Mouse (Mus musculus): ENCODE data around the gene Gm42674. TPM values are rescaled to one million over a fixed set of nuclear protein-coding genes. Genes with fewer than 3 reads are reported as not detected.

Gm42674 gene
- polyA plus RNA-seq, 1 experiment from 2014 or later: not detected

GRCm38 (mm10) chr3:90589390-90589789 is 12.3 kb upstream of the Gm42674 start:
- no peak for ATAC-seq (replicated peaks; ENCODE audit: insufficient number of reproducible peaks, low FRiP score, low TSS enrichment)
- no peak overlapping the region for H3K27ac ChIP-seq (ENCODE audit: low read depth, low read length)
- 72% methylated on average over 6 of the region's 6 CpGs for WGBS (ENCODE audit: insufficient replicate concordance)

DNA sequence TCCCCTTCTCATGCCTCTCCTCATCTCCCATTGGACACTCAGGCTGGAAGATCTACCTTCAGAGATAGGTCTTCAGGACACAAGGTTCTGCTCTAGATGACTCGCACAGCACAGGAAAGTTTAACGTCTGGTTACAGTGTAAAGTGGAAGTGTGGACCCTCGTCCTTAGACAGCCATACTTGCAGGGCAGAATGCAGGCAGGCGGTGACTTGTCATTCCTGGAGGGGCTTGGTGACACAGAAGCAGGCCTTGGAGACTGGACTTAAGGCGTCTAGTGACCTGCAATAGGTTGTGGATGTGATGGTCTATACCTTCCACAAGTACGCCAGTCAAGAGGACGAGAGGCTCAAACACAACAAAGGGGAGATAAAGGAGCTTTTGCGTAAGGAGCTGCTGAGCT is 11.8 kb upstream of the Gm42674 start, which contains the start of gene S100a2:
Gene S100a2, plus strand, starts transcription at position 301 of the 400 bp plus-strand sequence.
- no peaks in the 10 kb centered on the region for H3K36me3 ChIP-seq (ENCODE audit: control insufficient read depth, insufficient read depth, low read length)
- no peak for ATAC-seq (replicated peaks; ENCODE audit: insufficient number of reproducible peaks, low FRiP score, low TSS enrichment)
- H3K9ac ChIP-seq (ENCODE audit: low read depth, low read length): no peak within 1 kb of the TSS
- no peaks in the 10 kb centered on the region for H3K9me3 ChIP-seq (replicated peaks; ENCODE audit: control insufficient read depth, low read length)
- H3K4me1 ChIP-seq (ENCODE audit: control insufficient read depth, insufficient read depth, low read length): no peaks in the 10 kb centered on the region
- H3K4me3 ChIP-seq (ENCODE audit: low read depth, low read length): no peak within 1 kb of the TSS
- H3K27ac ChIP-seq (ENCODE audit: low read depth, low read length): no peak within 1 kb of the TSS
- 73% methylated on average over 8 of the region's 8 CpGs for WGBS (ENCODE audit: insufficient replicate concordance)
- H3K27me3 ChIP-seq (ENCODE audit: control insufficient read depth, insufficient read depth, low read length): no peaks in the 10 kb centered on the region
- H3K4me2 ChIP-seq: no peak within 1 kb of the TSS

More at GRCm38 (mm10) chr3:90589390-90589789, 12.3 kb upstream of the Gm42674 start:
- Histone ChIP-seq H3K4me2 (no peak overlapping the region), H3K4me1 (ENCODE audit: control insufficient read depth, insufficient read depth, low read length) (no peaks in the 10 kb centered on the region), H3K9ac (ENCODE audit: low read depth, low read length) (no peak overlapping the region), H3K27me3 (ENCODE audit: control insufficient read depth, insufficient read depth, low read length) (no peaks in the 10 kb centered on the region), H3K9me3 (replicated peaks; ENCODE audit: control insufficient read depth, low read length) (no peaks in the 10 kb centered on the region), H3K4me3 (ENCODE audit: low read depth, low read length) (no peak overlapping the region), H3K36me3 (ENCODE audit: control insufficient read depth, insufficient read depth, low read length) (no peaks in the 10 kb centered on the region)

- Histone ChIP-seq H3K4me3 (ENCODE audit: low read depth, low read length) (no peak overlapping the region), H3K27me3 (ENCODE audit: control insufficient read depth, insufficient read depth, low read length) (no peaks in the 10 kb centered on the region), H3K4me1 (ENCODE audit: control insufficient read depth, insufficient read depth, low read length) (no peaks in the 10 kb centered on the region), H3K9me3 (replicated peaks; ENCODE audit: control insufficient read depth, low read length) (no peaks in the 10 kb centered on the region), H3K9ac (ENCODE audit: low read depth, low read length) (no peak overlapping the region), H3K36me3 (ENCODE audit: control insufficient read depth, insufficient read depth, low read length) (no peaks in the 10 kb centered on the region), H3K27ac (ENCODE audit: low read depth, low read length) (no peak overlapping the region), H3K4me2 (no peak overlapping the region)
- no peak for ATAC-seq (replicated peaks; ENCODE audit: insufficient number of reproducible peaks, low FRiP score, low TSS enrichment)
- WGBS (ENCODE audit: insufficient replicate concordance): 57% methylated on average over 1 of the region's 1 CpGs
Observed at GRCm38 (mm10) chr3:90594466-90594865, 7.2 kb upstream of the Gm42674 start.

- Histone ChIP-seq H3K4me3 (ENCODE audit: low read depth, low read length) (no peak overlapping the region), H3K36me3 (ENCODE audit: control insufficient read depth, insufficient read depth, low read length) (no peaks in the 10 kb centered on the region), H3K9me3 (replicated peaks; ENCODE audit: control insufficient read depth, low read length) (no peaks in the 10 kb centered on the region), H3K4me2 (no peak overlapping the region), H3K9ac (ENCODE audit: low read depth, low read length) (no peak overlapping the region), H3K27me3 (ENCODE audit: control insufficient read depth, insufficient read depth, low read length) (no peaks in the 10 kb centered on the region), H3K27ac (ENCODE audit: low read depth, low read length) (no peak overlapping the region), H3K4me1 (ENCODE audit: control insufficient read depth, insufficient read depth, low read length) (no peaks in the 10 kb centered on the region)
- 59% methylated on average over 5 of the region's 5 CpGs for WGBS (ENCODE audit: insufficient replicate concordance)
- ATAC-seq (replicated peaks; ENCODE audit: insufficient number of reproducible peaks, low FRiP score, low TSS enrichment): no peak
Observed at GRCm38 (mm10) chr3:90595556-90595955, 6.1 kb upstream of the Gm42674 start.

GRCm38 (mm10) chr3:90596810-90597209 is 4.9 kb upstream of the Gm42674 start:
- Histone ChIP-seq H3K27me3 (ENCODE audit: control insufficient read depth, insufficient read depth, low read length) (no peaks in the 10 kb centered on the region), H3K4me2 (no peak overlapping the region), H3K4me3 (ENCODE audit: low read depth, low read length) (no peak overlapping the region), H3K9ac (ENCODE audit: low read depth, low read length) (no peak overlapping the region), H3K4me1 (ENCODE audit: control insufficient read depth, insufficient read depth, low read length) (no peaks in the 10 kb centered on the region), H3K27ac (ENCODE audit: low read depth, low read length) (no peak overlapping the region), H3K36me3 (ENCODE audit: control insufficient read depth, insufficient read depth, low read length) (no peaks in the 10 kb centered on the region), H3K9me3 (replicated peaks; ENCODE audit: control insufficient read depth, low read length) (no peaks in the 10 kb centered on the region)
- ATAC-seq (replicated peaks; ENCODE audit: insufficient number of reproducible peaks, low FRiP score, low TSS enrichment): no peak
- WGBS (ENCODE audit: insufficient replicate concordance): 86% methylated on average over 6 of the region's 6 CpGs

GRCm38 (mm10) chr3:90597736-90598135 is 4.0 kb upstream of the Gm42674 start:
- Histone ChIP-seq H3K4me1 (ENCODE audit: control insufficient read depth, insufficient read depth, low read length) (no peaks in the 10 kb centered on the region), H3K27me3 (ENCODE audit: control insufficient read depth, insufficient read depth, low read length) (no peaks in the 10 kb centered on the region), H3K9me3 (replicated peaks; ENCODE audit: control insufficient read depth, low read length) (no peaks in the 10 kb centered on the region), H3K4me3 (ENCODE audit: low read depth, low read length) (no peak overlapping the region), H3K36me3 (ENCODE audit: control insufficient read depth, insufficient read depth, low read length) (no peaks in the 10 kb centered on the region), H3K27ac (ENCODE audit: low read depth, low read length) (no peak overlapping the region), H3K9ac (ENCODE audit: low read depth, low read length) (no peak overlapping the region), H3K4me2 (no peak overlapping the region)
- no peak for ATAC-seq (replicated peaks; ENCODE audit: insufficient number of reproducible peaks, low FRiP score, low TSS enrichment)
- 26% methylated on average over 6 of the region's 6 CpGs for WGBS (ENCODE audit: insufficient replicate concordance)

DNA sequence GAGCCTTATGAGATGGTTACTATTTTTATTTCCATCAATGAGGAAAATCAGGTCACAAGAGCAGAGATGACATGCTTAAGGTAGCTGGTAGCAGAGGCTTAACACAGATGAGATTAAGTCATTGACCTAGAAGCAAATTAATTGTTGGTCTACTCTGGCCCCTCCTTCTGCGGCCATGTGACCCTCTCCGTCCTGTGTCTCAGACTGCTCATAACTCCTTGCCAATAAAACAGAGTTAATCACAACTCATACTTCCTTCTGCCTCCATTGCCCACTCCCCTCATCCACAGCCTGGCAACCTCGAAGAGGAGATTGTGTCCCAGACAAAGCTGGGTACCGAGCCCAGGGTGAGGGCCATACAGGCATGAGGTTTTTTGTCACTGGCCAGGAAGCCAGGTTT is 3.5 kb upstream of the Gm42674 start:
- no peaks in the 10 kb centered on the region for H3K27me3 ChIP-seq (ENCODE audit: control insufficient read depth, insufficient read depth, low read length)
- no peaks in the 10 kb centered on the region for H3K36me3 ChIP-seq (ENCODE audit: control insufficient read depth, insufficient read depth, low read length)
- H3K4me2 ChIP-seq: no peak overlapping the region
- H3K4me3 ChIP-seq (ENCODE audit: low read depth, low read length): no peak overlapping the region
- no peaks in the 10 kb centered on the region for H3K9me3 ChIP-seq (replicated peaks; ENCODE audit: control insufficient read depth, low read length)
- 81% methylated on average over 4 of the region's 4 CpGs for WGBS (ENCODE audit: insufficient replicate concordance)
- H3K9ac ChIP-seq (ENCODE audit: low read depth, low read length): no peak overlapping the region
- H3K27ac ChIP-seq (ENCODE audit: low read depth, low read length): no peak overlapping the region
- H3K4me1 ChIP-seq (ENCODE audit: control insufficient read depth, insufficient read depth, low read length): 0 out of 2 replicates have a peak, but pooled peaks cover under 1% of the 10 kb centered on the region
- no peak for ATAC-seq (replicated peaks; ENCODE audit: insufficient number of reproducible peaks, low FRiP score, low TSS enrichment)

- 68% methylated on average over 3 of the region's 3 CpGs for WGBS (ENCODE audit: insufficient replicate concordance)
- Histone ChIP-seq H3K27ac (ENCODE audit: low read depth, low read length) (no peak overlapping the region), H3K36me3 (ENCODE audit: control insufficient read depth, insufficient read depth, low read length) (no peaks in the 10 kb centered on the region), H3K4me2 (no peak overlapping the region), H3K4me1 (ENCODE audit: control insufficient read depth, insufficient read depth, low read length) (peaks cover 5% of the 10 kb centered on the region; the same call in 1 of the 2 replicates), H3K27me3 (ENCODE audit: control insufficient read depth, insufficient read depth, low read length) (no peaks in the 10 kb centered on the region), H3K9ac (ENCODE audit: low read depth, low read length) (no peak overlapping the region), H3K4me3 (ENCODE audit: low read depth, low read length) (no peak overlapping the region), H3K9me3 (replicated peaks; ENCODE audit: control insufficient read depth, low read length) (no peaks in the 10 kb centered on the region)
- no peak for ATAC-seq (replicated peaks; ENCODE audit: insufficient number of reproducible peaks, low FRiP score, low TSS enrichment)
Observed at GRCm38 (mm10) chr3:90599401-90599800, 2.3 kb upstream of the Gm42674 start.

DNA sequence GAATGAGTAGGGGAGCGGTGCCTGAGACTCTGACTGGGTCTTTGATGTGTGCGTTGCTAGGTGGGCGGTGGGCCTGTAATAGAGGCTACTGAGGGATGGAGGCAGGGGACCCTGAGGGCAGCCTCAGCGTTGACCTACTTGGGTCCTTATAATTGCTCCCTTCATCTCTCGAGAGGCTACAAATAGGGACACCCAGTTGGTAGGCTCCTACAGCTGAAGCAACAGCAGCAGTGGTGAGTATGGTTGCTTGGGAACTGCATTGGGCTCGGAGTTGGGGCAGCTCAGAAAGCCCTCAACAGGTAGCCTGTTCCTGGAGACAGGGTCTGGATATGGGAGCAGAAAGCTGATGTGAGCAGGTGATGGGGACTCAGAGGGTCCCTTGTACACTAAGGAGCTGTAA is 1.7 kb upstream of the Gm42674 start:
- WGBS (ENCODE audit: insufficient replicate concordance): 70% methylated on average over 6 of the region's 6 CpGs
- Histone ChIP-seq H3K4me1 (ENCODE audit: control insufficient read depth, insufficient read depth, low read length) (peaks cover 5% of the 10 kb centered on the region; the same call in 1 of the 2 replicates), H3K9ac (ENCODE audit: low read depth, low read length) (no peak overlapping the region), H3K36me3 (ENCODE audit: control insufficient read depth, insufficient read depth, low read length) (no peaks in the 10 kb centered on the region), H3K4me2 (no peak overlapping the region), H3K4me3 (ENCODE audit: low read depth, low read length) (no peak overlapping the region), H3K27me3 (ENCODE audit: control insufficient read depth, insufficient read depth, low read length) (no peaks in the 10 kb centered on the region), H3K27ac (ENCODE audit: low read depth, low read length) (no peak overlapping the region), H3K9me3 (replicated peaks; ENCODE audit: control insufficient read depth, low read length) (no peaks in the 10 kb centered on the region)
- ATAC-seq (replicated peaks; ENCODE audit: insufficient number of reproducible peaks, low FRiP score, low TSS enrichment): no peak
